Mouse (Mus musculus) lung, embryonic 14.5 days (tissue): ENCODE results near the gene Gm10160. TPM values are rescaled to one million over a fixed set of nuclear protein-coding genes. Genes with fewer than 3 reads are reported as not detected.

ENCODE experiments used
- ATAC-seq: fragments of 200-750 bp; cut with Nextera tagmentation; 2 replicates; pipeline ENCODE4 v1.8.0; 2017; ENCODE audit warnings: mild to moderate bottlenecking, moderate TSS enrichment, moderate library complexity; ENCODE audit not compliant: insufficient read depth
- DNase-seq: peaks from one replicate; pipeline ENCODE4 v3.0.0-alpha.2; 2015
- H3K27ac ChIP-seq: fragments of 300-500 bp; sonication (generic); 2 replicates; pipeline ENCODE4 v1.5.1; 2014; ENCODE audit warnings: low read depth, mild to moderate bottlenecking, moderate library complexity
- H3K27me3 ChIP-seq: fragments of 300-500 bp; sonication (generic); 2 replicates; pipeline ENCODE4 v1.6.1; 2014; ENCODE audit warnings: low read length, control low read depth; ENCODE audit not compliant: insufficient read depth
- H3K36me3 ChIP-seq: fragments of 300-500 bp; sonication (generic); 2 replicates; pipeline ENCODE4 v1.6.1; 2014; ENCODE audit warnings: control low read depth; ENCODE audit not compliant: insufficient read depth
- H3K4me1 ChIP-seq: fragments of 300-500 bp; sonication (generic); 2 replicates; pipeline ENCODE4 v1.6.1; 2014; ENCODE audit warnings: antibody characterized with exemption, control low read depth; ENCODE audit not compliant: insufficient read depth
- H3K4me2 ChIP-seq: fragments of 300-500 bp; sonication (generic); 2 replicates; pipeline ENCODE4 v1.6.1; 2014; ENCODE audit warnings: mild to moderate bottlenecking
- H3K4me3 ChIP-seq: fragments of 300-500 bp; sonication (generic); 2 replicates; pipeline ENCODE4 v1.5.1; 2014; ENCODE audit warnings: low read depth, low read length
- H3K9ac ChIP-seq: fragments of 300-500 bp; sonication (generic); 2 replicates; pipeline ENCODE4 v1.6.1; 2014
- H3K9me3 ChIP-seq: fragments of 300-500 bp; sonication (generic); 2 replicates; pipeline ENCODE4 v1.6.1; 2016; ENCODE audit warnings: low read depth, low read length, control low read depth
- CTCF ChIP-seq: IDR thresholded peaks from 2 replicates; pipeline ENCODE4 v1.5.1; 2016; ENCODE audit warnings: antibody characterized with exemption, low read depth
- WGBS: fragments of 180-500 bp; shearing (Covaris S2); extraction: QIAGEN DNeasy Blood & Tissue Kit; methylation state at CpG from one replicate; pipeline ENCODE4 v1.1.7; 2014; 5-methylcytosine and 5-hydroxymethylcytosine counted together
- polyA plus RNA-seq: library from polyadenylated mRNA; unstranded; fragments of >200 nt; fragmentation: Nextera tagmentation; extraction: Ambion mirVana; gene quantifications from 2 replicates; pipeline ENCODE4 v1.2.1, GENCODE M21; 2014

The Gm10160 gene
- polyA plus RNA-seq, 1 experiment from 2014 or later = not detected

DNA sequence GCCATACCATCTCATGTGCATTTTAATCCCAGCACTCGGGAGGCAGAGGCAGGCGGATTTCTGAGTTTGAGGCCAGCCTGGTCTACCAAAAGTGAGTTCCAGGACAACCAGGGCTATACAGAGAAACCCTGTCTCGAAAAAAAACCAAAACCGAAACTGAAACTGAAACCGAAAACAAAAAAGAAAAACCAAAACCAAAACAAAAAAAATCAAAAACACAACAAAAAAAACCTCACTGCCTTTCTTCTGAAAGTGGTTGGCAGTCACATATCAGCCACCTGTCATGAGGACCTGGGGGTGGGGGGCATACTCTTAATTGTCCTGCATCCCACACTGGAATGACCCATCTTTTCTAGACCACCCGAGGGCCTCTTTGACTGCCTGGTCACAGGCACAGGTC lies 9.0 kb upstream of the Gm10160 start:
- H3K4me1 ChIP-seq = no peaks in the 10 kb centered on the region
- DNase-seq (no peak), ATAC-seq (no peak)
- WGBS = 88% methylated on average over 6 of the region's 6 CpGs
- no peak overlapping the region for H3K4me3 ChIP-seq
- no peak for TF ChIP-seq CTCF
- no peaks in the 10 kb centered on the region; the same call in 1 of the 2 replicates for H3K36me3 ChIP-seq
- H3K9ac ChIP-seq = no peak overlapping the region
- H3K9me3 ChIP-seq = no peaks in the 10 kb centered on the region
- H3K4me2 ChIP-seq = no peak overlapping the region
- peaks cover 12% of the 10 kb centered on the region for H3K27me3 ChIP-seq
- H3K27ac ChIP-seq = no peak overlapping the region

DNA sequence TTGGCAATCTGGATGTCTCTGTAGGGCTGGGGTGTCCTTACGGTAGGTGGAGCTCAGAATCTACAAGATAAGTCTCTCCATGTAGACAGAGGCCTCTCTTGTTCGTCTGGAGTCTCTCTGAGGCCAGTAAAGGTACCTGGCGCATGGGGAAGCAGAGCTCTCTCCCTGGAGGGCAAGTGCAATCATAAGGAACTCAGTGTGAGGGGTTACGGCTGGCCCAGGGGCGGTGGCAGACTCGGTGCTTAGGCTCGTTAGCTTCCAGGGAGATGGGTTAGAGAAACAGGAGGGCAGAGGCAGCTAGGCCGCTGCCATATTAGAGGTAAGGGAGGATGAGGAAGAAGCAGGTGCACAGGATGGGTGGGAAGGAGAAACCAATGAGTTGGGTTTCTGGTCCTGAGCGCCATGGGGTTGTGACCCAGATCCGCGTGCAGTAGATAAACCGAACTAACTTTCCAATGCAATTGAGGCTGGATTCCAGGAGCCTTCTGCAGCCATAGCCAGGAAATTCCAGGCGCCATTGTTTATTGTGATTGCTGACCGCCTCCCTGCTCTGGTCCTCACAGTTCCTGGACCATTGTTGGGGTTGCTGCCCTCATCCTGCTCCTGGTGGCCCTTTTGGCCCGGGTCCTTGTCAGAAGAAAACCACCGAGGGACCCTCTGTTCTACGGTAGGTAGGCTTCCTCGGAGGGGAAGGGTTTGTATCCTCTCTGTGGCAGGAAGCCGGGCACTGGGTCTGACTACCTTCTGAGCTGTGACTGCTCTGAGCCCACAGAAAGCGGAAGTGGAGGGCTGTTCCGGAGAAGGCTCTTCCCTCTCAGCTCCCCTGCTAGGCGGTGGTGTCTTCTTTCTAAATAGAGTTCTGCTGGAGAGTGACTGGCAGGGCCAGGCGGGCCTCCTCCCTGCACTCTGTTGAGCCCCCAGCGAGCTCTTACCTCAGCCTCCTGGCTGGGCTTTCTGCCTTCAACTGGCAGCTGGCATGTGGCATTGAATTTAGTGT lies 7.3 kb upstream of the Gm10160 start:
- Histone ChIP-seq H3K4me3 (no peak overlapping the region), H3K27me3 (peaks cover 24% of the 10 kb centered on the region), H3K27ac (peak overlapping the region; percentile 37; the same call in 1 of the 2 replicates), H3K4me2 (no peak overlapping the region), H3K4me1 (no peaks in the 10 kb centered on the region), H3K9ac (no peak overlapping the region), H3K36me3 (no peaks in the 10 kb centered on the region; the same call in 1 of the 2 replicates), H3K9me3 (no peaks in the 10 kb centered on the region)
- 59% methylated on average over 24 of the region's 24 CpGs for WGBS
- DNase-seq = peak; percentile 44
- TF ChIP-seq CTCF = no peak
- ATAC-seq = no peak

DNA sequence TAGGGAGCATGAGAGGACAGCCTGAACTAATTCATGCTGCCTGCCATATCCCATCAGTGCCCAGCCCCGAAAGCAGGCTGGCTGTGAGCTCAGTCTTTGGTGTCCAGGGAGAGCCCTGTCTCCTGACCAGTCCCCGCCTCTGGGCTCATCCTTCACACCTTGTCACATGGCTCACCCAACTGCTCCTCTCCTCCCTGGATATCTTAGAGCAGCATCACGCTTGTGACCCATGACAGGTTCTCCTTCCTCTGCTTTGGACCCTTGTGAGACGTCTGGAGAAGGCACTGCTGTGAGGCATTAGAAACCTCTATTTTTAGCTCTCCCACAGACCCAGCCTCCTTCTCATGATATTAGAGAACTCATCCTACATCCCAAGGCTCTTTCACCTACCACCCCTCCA lies 6.3 kb upstream of the Gm10160 start:
- ATAC-seq (no peak), DNase-seq (no peak)
- TF ChIP-seq CTCF = no peak
- H3K27me3 ChIP-seq = peaks cover 34% of the 10 kb centered on the region
- no peaks in the 10 kb centered on the region for H3K4me1 ChIP-seq
- no peaks in the 10 kb centered on the region for H3K9me3 ChIP-seq
- H3K4me2 ChIP-seq = no peak overlapping the region
- no peak overlapping the region for H3K9ac ChIP-seq
- H3K36me3 ChIP-seq = no peaks in the 10 kb centered on the region; the same call in 1 of the 2 replicates
- H3K4me3 ChIP-seq = no peak overlapping the region
- no peak overlapping the region for H3K27ac ChIP-seq
- WGBS = 39% methylated on average over 4 of the region's 4 CpGs

DNA sequence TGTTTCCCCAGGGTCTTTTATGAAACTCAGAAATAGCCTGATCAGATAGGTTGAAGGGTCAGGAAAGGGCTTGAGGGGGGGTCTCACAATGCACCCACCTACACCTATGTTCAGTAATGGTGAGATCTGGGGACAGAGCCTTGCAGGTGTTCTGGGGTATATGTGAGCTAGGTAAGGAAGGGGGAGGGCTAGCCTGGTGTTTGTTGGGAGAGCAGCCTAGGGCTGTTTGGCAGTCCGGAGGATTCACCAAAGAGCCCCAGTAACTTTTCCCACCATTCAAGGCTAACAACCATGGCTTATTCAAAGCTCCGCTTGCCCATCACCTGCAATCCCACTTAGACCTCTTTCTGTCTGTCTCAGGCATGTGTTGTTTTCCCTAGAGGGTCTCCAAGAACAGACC lies 5.9 kb upstream of the Gm10160 start:
- Histone ChIP-seq H3K9me3 (no peaks in the 10 kb centered on the region), H3K36me3 (no peaks in the 10 kb centered on the region; the same call in 1 of the 2 replicates), H3K27me3 (peaks cover 38% of the 10 kb centered on the region), H3K4me3 (no peak overlapping the region), H3K9ac (no peak overlapping the region), H3K27ac (no peak overlapping the region), H3K4me2 (no peak overlapping the region), H3K4me1 (no peaks in the 10 kb centered on the region)
- DNase-seq (no peak), ATAC-seq (no peak)
- no peak for TF ChIP-seq CTCF
- 68% methylated on average over 2 of the region's 2 CpGs for WGBS

DNA sequence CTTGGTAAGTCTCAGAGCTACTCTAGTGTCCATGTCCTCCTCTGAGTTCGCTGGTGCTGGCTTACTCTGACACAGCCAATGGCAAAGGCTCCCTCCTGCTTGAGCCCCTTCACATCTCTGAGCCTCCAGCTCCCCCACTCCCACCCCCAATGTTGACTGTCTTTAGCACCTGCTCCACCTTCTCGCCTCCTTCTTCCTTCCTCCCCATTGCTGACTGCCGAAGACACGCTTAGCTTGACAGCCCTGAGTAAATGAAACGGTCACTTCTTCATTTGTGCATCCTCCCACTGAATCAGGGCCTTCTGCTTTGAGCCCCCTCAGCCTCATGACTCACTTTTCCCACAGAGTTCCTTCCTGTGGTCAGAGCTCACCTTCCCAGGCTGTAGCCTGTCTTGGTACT lies 5.4 kb upstream of the Gm10160 start:
- Histone ChIP-seq H3K4me1 (no peaks in the 10 kb centered on the region), H3K27me3 (peaks cover 39% of the 10 kb centered on the region), H3K36me3 (no peaks in the 10 kb centered on the region; the same call in 1 of the 2 replicates), H3K4me2 (peak overlapping the region; percentile 92; the same call in 1 of the 2 replicates), H3K4me3 (no peak overlapping the region), H3K9ac (no peak overlapping the region), H3K9me3 (no peaks in the 10 kb centered on the region), H3K27ac (no peak overlapping the region)
- TF ChIP-seq CTCF = no peak
- ATAC-seq (no peak), DNase-seq (no peak)
- 44% methylated on average over 5 of the region's 5 CpGs for WGBS

DNA sequence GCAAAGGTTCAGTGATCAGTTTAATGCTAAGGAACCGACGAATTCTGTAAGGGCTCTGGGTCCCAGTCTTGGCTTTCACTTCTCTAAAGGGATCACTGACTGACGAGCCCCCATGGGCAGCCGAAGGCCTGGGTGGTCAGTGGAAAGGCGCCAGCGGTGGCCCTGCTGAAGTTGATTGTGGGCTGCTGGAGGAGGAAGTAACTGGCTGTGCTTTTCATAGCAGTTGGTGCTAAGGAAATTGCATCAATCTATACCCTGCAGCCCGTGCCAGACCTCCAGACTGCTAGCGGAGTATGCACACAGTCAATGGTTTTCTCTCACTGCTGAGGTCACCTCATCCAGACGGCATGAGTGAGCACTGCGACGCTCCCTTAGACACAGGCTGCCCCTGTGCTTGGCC lies 4.5 kb upstream of the Gm10160 start:
- Histone ChIP-seq H3K4me1 (no peaks in the 10 kb centered on the region), H3K4me3 (peak overlapping the region; percentile 50), H3K4me2 (peak overlapping the region; percentile 92), H3K9me3 (no peaks in the 10 kb centered on the region), H3K27ac (0 out of 2 replicates have a peak overlapping the region, but pooled peaks have one; percentile 20), H3K36me3 (no peaks in the 10 kb centered on the region), H3K27me3 (peaks cover 39% of the 10 kb centered on the region), H3K9ac (no peak overlapping the region)
- peak; percentile 21; the same call in 1 of the 2 replicates for ATAC-seq
- DNase-seq = peak; percentile 52
- no peak for TF ChIP-seq CTCF
- 36% methylated on average over 11 of the region's 11 CpGs for WGBS
